Mouse (Mus musculus) E14TG2a.4 (cell line): Measurements from ENCODE around the gene Gpi1.
"Not testable (repeated sequence)": the region's sequence is repeated elsewhere in the genome, so short reads cannot be mapped to it uniquely, and the experiment has no call there.

ENCODE experiments used
- H3K27me3 ChIP-seq: 2 replicates; pipeline ENCODE4 v1.6.1; 2014; ENCODE audit warnings: low read length, control low read depth; ENCODE audit not compliant: insufficient read depth
- H3K36me3 ChIP-seq: 2 replicates; pipeline ENCODE4 v1.6.1; 2014; ENCODE audit warnings: low read length, control low read depth; ENCODE audit not compliant: insufficient read depth
- H3K4me1 ChIP-seq: replicated peaks from 2 replicates; pipeline ENCODE4 v1.6.1; 2014; ENCODE audit warnings: low read depth, low read length, control low read depth
- H3K4me3 ChIP-seq: replicated peaks from 2 replicates; pipeline ENCODE4 v1.5.1; 2014; ENCODE audit warnings: mild to moderate bottlenecking, low read length
- H3K9me3 ChIP-seq: 2 replicates; pipeline ENCODE4 v1.6.1; 2014; ENCODE audit warnings: low read length, control low read depth
- CTCF ChIP-seq: conservative IDR thresholded peaks from 2 replicates; pipeline ENCODE4 v1.5.1; 2014; ENCODE audit warnings: low read length
- NANOG ChIP-seq: IDR thresholded peaks from 2 replicates; pipeline ENCODE4 v1.6.1; 2014; ENCODE audit warnings: borderline replicate concordance, low read length, mixed read lengths
- POU5F1 ChIP-seq: IDR thresholded peaks from 2 replicates; pipeline ENCODE4 v1.6.1; 2014; ENCODE audit warnings: low read length, borderline replicate concordance

The Gpi1 gene

DNA sequence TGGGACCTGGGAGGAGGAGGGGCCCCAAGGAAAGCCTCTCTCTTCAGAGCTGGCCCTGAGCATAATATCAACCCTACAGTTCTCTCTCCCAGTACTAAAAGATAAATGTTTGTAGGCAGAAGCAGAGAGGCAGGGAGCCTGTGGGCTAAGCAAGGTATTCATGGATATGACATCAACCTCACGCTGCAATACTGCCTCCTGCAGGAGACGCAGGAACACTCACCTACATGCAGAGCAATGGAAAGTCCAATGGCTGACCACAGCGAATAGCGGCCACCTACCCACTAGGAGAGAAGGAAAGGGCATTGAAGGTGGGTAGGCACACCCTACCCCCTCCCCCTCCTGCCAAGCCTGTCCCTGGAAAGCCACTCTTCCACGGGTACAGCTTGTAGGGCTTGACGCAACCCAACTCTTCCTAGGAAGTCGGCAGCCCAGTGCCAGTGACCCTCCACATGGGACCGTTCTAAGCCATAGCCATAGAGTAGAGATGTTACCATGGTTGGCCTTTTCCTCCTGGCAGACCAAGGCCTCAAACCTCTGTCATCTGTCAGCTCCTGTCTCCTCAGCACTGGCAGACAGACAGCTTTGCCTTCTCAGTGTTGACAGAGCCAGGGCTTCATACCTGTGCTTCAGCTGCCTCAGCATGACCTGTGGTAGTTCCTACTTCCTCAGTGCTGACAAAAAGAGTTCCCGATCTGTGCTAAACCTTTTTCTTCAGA is 21.9 kb downstream of the Gpi1 start:
- peaks cover 19% of the 10 kb centered on the region; the same call in 1 of the 2 replicates for H3K4me1 ChIP-seq
- peaks cover 100% of the 10 kb centered on the region for H3K36me3 ChIP-seq
- H3K27me3 ChIP-seq: no peaks in the 10 kb centered on the region
- no peaks in the 10 kb centered on the region for H3K9me3 ChIP-seq
- TF ChIP-seq NANOG: no peak
- peak; percentile 38 for TF ChIP-seq CTCF
- no peak overlapping the region for H3K4me3 ChIP-seq

DNA sequence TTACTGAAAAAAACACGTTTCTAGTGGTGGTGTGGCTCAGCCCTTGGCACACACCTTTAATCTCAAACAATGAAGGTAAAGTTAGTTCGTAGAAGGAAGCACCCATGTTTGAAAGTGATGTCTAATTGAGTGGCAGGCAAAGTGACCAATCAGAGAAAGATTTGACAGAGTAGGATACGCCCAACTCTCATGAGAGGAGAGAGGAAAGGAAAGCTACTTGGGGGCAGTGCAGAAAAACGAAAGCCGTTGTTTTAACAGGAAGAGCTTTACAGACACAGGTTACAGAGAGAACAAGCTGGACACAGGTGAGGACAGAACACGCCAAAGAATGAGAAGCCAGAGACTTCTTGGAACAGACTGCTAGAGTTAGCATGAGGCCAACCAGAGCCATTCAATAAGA is 23.8 kb downstream of the Gpi1 start:
- H3K4me3 ChIP-seq: no peak overlapping the region
- peaks cover 100% of the 10 kb centered on the region for H3K36me3 ChIP-seq
- no peaks in the 10 kb centered on the region for H3K9me3 ChIP-seq
- no peak for TF ChIP-seq CTCF
- TF ChIP-seq NANOG: no peak
- no peak for TF ChIP-seq POU5F1
- H3K4me1 ChIP-seq: peaks cover 22% of the 10 kb centered on the region; the same call in 1 of the 2 replicates
- no peaks in the 10 kb centered on the region for H3K27me3 ChIP-seq

- Histone ChIP-seq H3K4me1 (peaks cover 10% of the 10 kb centered on the region; the same call in 1 of the 2 replicates), H3K36me3 (peaks cover 69% of the 10 kb centered on the region)
- not testable (repeated sequence) for H3K9me3 ChIP-seq, H3K4me3 ChIP-seq, H3K27me3 ChIP-seq
Observed at GRCm38 (mm10) chr7:34202147-34202546, 28.0 kb downstream of the Gpi1 start.

- TF ChIP-seq POU5F1 (no peak), CTCF (no peak), NANOG (no peak)
Observed at GRCm38 (mm10) chr7:34200829-34201228, 29.3 kb downstream of the Gpi1 start.

GRCm38 (mm10) chr7:34198346-34198745 is 31.8 kb downstream of the Gpi1 start:
- no peaks in the 10 kb centered on the region for H3K9me3 ChIP-seq
- TF ChIP-seq NANOG: no peak
- peak; percentile 68 for TF ChIP-seq CTCF
- peaks cover 30% of the 10 kb centered on the region for H3K4me1 ChIP-seq
- H3K36me3 ChIP-seq: peaks cover 52% of the 10 kb centered on the region
- no peak overlapping the region for H3K4me3 ChIP-seq
- no peaks in the 10 kb centered on the region for H3K27me3 ChIP-seq

More at GRCm38 (mm10) chr7:34200829-34201228, 29.3 kb downstream of the Gpi1 start:
- Histone ChIP-seq H3K27me3 (no peaks in the 10 kb centered on the region), H3K9me3 (no peaks in the 10 kb centered on the region), H3K36me3 (peaks cover 56% of the 10 kb centered on the region), H3K4me3 (no peak overlapping the region), H3K4me1 (peaks cover 9% of the 10 kb centered on the region)

- H3K9me3 ChIP-seq: no peaks in the 10 kb centered on the region
- H3K27me3 ChIP-seq: no peaks in the 10 kb centered on the region
- TF ChIP-seq POU5F1 (no peak), CTCF (no peak), NANOG (no peak)
- peaks cover 51% of the 10 kb centered on the region for H3K36me3 ChIP-seq
- H3K4me3 ChIP-seq: peak within 1 kb of the TSS; percentile 100
- H3K4me1 ChIP-seq: peaks cover 33% of the 10 kb centered on the region
Observed at GRCm38 (mm10) chr7:34196132-34197128, 33.7 kb downstream of the Gpi1 start, which contains the start of gene Pdcd2l. Pdcd2l (minus strand) TSS chr7:34196661.

DNA sequence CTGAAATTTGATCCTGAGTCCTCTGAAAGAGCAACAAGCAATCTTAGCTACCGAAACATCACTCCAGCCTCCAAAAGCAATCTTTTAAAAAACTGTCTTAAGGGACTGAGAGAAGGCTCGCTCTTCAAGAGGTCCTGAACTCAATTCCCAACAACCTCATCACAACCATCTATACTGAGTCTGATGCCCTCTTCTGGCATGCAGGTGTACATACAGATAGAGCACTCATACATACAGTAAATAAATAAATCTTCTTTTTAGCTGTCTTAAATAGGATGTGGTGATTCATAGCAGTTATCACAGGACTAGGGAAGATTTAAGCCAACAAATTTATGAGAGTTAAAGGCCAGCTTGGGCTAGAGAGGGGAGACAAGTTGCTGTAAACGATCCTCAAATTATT is 34.5 kb downstream of the Gpi1 start:
- Histone ChIP-seq H3K27me3 (no peaks in the 10 kb centered on the region), H3K4me1 (peaks cover 33% of the 10 kb centered on the region), H3K4me3 (peak overlapping the region; percentile 100), H3K9me3 (no peaks in the 10 kb centered on the region), H3K36me3 (peaks cover 50% of the 10 kb centered on the region)
- TF ChIP-seq CTCF (peak; percentile 60), POU5F1 (no peak)

DNA sequence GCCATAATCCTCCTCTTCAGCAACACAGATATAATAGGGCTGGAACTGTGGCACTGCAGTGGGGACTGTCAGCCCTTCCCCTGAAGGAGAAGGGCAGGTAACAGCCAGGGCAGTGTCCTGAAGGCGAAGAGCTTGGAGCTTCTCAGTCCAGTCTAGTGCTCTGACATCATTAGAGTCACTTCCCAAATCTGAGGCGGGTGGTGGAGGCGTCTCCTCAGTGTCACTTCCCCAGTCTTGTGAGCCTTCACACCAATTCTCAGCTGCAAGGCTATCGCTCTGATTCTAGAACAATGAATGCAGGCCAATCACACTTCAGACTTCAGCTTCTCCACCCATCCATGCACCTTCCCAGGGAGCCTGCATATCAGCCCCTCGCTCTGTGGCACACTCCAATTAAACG is 37.3 kb downstream of the Gpi1 start:
- Histone ChIP-seq H3K9me3 (no peaks in the 10 kb centered on the region), H3K27me3 (no peaks in the 10 kb centered on the region), H3K4me1 (peaks cover 33% of the 10 kb centered on the region), H3K4me3 (no peak overlapping the region), H3K36me3 (peaks cover 68% of the 10 kb centered on the region)
- TF ChIP-seq CTCF (no peak), POU5F1 (no peak), NANOG (no peak)
